Mouse (Mus musculus) C2C12 (cell line): ENCODE results near the gene Ydjc. TPM values are rescaled to one million over a fixed set of nuclear protein-coding genes. Genes with fewer than 3 reads are reported as not detected.

Source experiments
- H3K27me3 ChIP-seq: one replicate; pipeline ENCODE4 v1.6.1; 2011; ENCODE audit not compliant: control insufficient read depth, insufficient read depth, insufficient read length
- H3K36me3 ChIP-seq: one replicate; pipeline ENCODE4 v1.6.1; 2011; ENCODE audit not compliant: control insufficient read depth, insufficient read depth
- H3K4me3 ChIP-seq: one replicate; pipeline ENCODE4 v1.5.1; 2011; ENCODE audit warnings: mild to moderate bottlenecking, control low read depth; ENCODE audit not compliant: poor library complexity, insufficient read depth, severe bottlenecking
- H3K79me2 ChIP-seq: one replicate; pipeline ENCODE4 v1.6.1; 2011; ENCODE audit not compliant: control insufficient read depth, insufficient read depth
- H3K79me3 ChIP-seq: one replicate; pipeline ENCODE4 v1.6.1; 2011; ENCODE audit warnings: low read depth, control low read depth
- H3ac ChIP-seq: one replicate; pipeline ENCODE3; 2011; ENCODE audit warnings: low read depth; ENCODE audit not compliant: control insufficient read depth, insufficient read length
- CEBPB ChIP-seq: IDR thresholded peaks from one replicate; pipeline ENCODE4 v1.6.1; 2011; ENCODE audit warnings: low read depth, mild to moderate bottlenecking, control low read depth, moderate library complexity
- CTCF ChIP-seq: IDR thresholded peaks from one replicate; pipeline ENCODE4 v1.5.1; 2011; ENCODE audit not compliant: control insufficient read depth, insufficient read depth, insufficient read length
- FOSL1 ChIP-seq: IDR thresholded peaks from one replicate; pipeline ENCODE4 v1.8.0; 2011; ENCODE audit warnings: mild to moderate bottlenecking, low read length; ENCODE audit not compliant: poor library complexity, insufficient read depth, severe bottlenecking
- MAX ChIP-seq: IDR thresholded peaks from one replicate; pipeline ENCODE4 v1.6.1; 2011; ENCODE audit warnings: mild to moderate bottlenecking, control low read depth
- MYOD1 ChIP-seq: IDR thresholded peaks from one replicate; pipeline ENCODE4 v1.6.1; 2011; ENCODE audit warnings: low read depth; ENCODE audit not compliant: control insufficient read depth, insufficient read length
- MYOG ChIP-seq: IDR thresholded peaks from one replicate; pipeline ENCODE4 v1.6.1; 2011; ENCODE audit not compliant: control insufficient read depth, insufficient read length; ENCODE audit errors: extremely low read depth
- USF1 ChIP-seq: IDR thresholded peaks from one replicate; pipeline ENCODE4 v1.6.1; 2011; ENCODE audit warnings: low read depth, mild to moderate bottlenecking, control low read depth, moderate library complexity
- polyA plus RNA-seq: library from polyadenylated mRNA; unstranded; fragments of >200 nt; fragmentation: generic; extraction: Trizol; gene quantifications from one replicate; pipeline ENCODE4 v1.2.1, GENCODE M21; 2012; ENCODE audit warnings: missing spikeins

Gene Ydjc
- polyA plus RNA-seq, 1 experiment, result 5.6 TPM

- Histone ChIP-seq H3K27me3 (no peaks in the 10 kb centered on the region), H3K4me3 (peak overlapping the region; percentile 59), H3K36me3 (no peaks in the 10 kb centered on the region), H3ac (peak overlapping the region; percentile 73), H3K79me2 (peaks cover 10% of the 10 kb centered on the region), H3K79me3 (no peaks in the 10 kb centered on the region)
- TF ChIP-seq USF1 (no peak), CTCF (peak; percentile 29)
Measured at GRCm38 (mm10) chr16:17131191-17132088, 13.0 kb upstream of the Ydjc start.

- H3K36me3 ChIP-seq, result no peaks in the 10 kb centered on the region
- TF ChIP-seq FOSL1 (no peak), MAX (no peak), CTCF (no peak), USF1 (no peak)
- H3K4me3 ChIP-seq, result peak within 1 kb of the TSS; percentile 59
- H3K79me2 ChIP-seq, result peaks cover 10% of the 10 kb centered on the region
- H3K27me3 ChIP-seq, result no peaks in the 10 kb centered on the region
- no peaks in the 10 kb centered on the region for H3K79me3 ChIP-seq
- H3ac ChIP-seq, result peak within 1 kb of the TSS; percentile 73
Measured at GRCm38 (mm10) chr16:17132089-17132905, 12.1 kb upstream of the Ydjc start, which contains the start of gene Sdf2l1. TSS of gene Sdf2l1 (minus strand) at chr16:17132383.

GRCm38 (mm10) chr16:17132906-17133200 lies 11.6 kb upstream of the Ydjc start:
- no peak overlapping the region for H3ac ChIP-seq
- H3K27me3 ChIP-seq, result no peaks in the 10 kb centered on the region
- peaks cover 10% of the 10 kb centered on the region for H3K79me2 ChIP-seq
- H3K79me3 ChIP-seq, result no peaks in the 10 kb centered on the region
- TF ChIP-seq FOSL1 (no peak), MAX (no peak), MYOG (no peak), CEBPB (no peak), USF1 (no peak), CTCF (no peak), MYOD1 (no peak)
- H3K4me3 ChIP-seq, result peak overlapping the region; percentile 21
- no peaks in the 10 kb centered on the region for H3K36me3 ChIP-seq

- no peaks in the 10 kb centered on the region for H3K79me3 ChIP-seq
- H3ac ChIP-seq, result no peak overlapping the region
- no peaks in the 10 kb centered on the region for H3K79me2 ChIP-seq
- no peak overlapping the region for H3K4me3 ChIP-seq
- H3K36me3 ChIP-seq, result no peaks in the 10 kb centered on the region
- TF ChIP-seq MYOG (no peak), CTCF (no peak), FOSL1 (no peak), USF1 (no peak), CEBPB (no peak), MYOD1 (no peak), MAX (no peak)
- no peaks in the 10 kb centered on the region for H3K27me3 ChIP-seq
Measured at GRCm38 (mm10) chr16:17137355-17137754, 7.1 kb upstream of the Ydjc start.

GRCm38 (mm10) chr16:17146772-17147235 lies 2.4 kb downstream of the Ydjc start, which contains the start of gene Ccdc116:
TSS of gene Ccdc116 (minus strand) at chr16:17147229.
- peaks cover 3% of the 10 kb centered on the region for H3K36me3 ChIP-seq
- H3K4me3 ChIP-seq, result peak within 1 kb of the TSS; percentile 36
- TF ChIP-seq CTCF, result peak; percentile 13
- peak; percentile 76 for TF ChIP-seq MAX
- no peak for TF ChIP-seq USF1
- TF ChIP-seq MYOG, result no peak
- peak within 1 kb of the TSS; percentile 61 for H3ac ChIP-seq
- H3K79me2 ChIP-seq, result no peaks in the 10 kb centered on the region
- H3K79me3 ChIP-seq, result no peaks in the 10 kb centered on the region
- H3K27me3 ChIP-seq, result no peaks in the 10 kb centered on the region
